Mouse (Mus musculus): ENCODE measurements around the gene Mrpl54. TPM values are rescaled to one million over a fixed set of nuclear protein-coding genes. Genes with fewer than 3 reads are reported as not detected.

Mrpl54 gene
- polyA plus RNA-seq, 1 experiment, result 60.1 TPM

- no peak for DNase-seq
- 61% methylated on average over 6 of the region's 6 CpGs for WGBS
- Histone ChIP-seq H3K4me3 (replicated peaks; ENCODE audit: extremely low read depth, low read depth, low read length) (no peak overlapping the region), H3K4me1 (ENCODE audit: control insufficient read depth, insufficient read depth, low read length) (peaks cover 41% of the 10 kb centered on the region)
- TF ChIP-seq CTCF (IDR thresholded peaks at IDR 0.05; ENCODE audit: insufficient read depth, low read length), result no peak
- no peak for TF ChIP-seq POLR2A (IDR thresholded peaks at IDR 0.05; ENCODE audit: borderline replicate concordance, extremely low read depth, low read depth, low read length)
Observed at GRCm38 (mm10) chr10:81297246-81297645, 30.5 kb upstream of the Mrpl54 start.

- 87% methylated on average over 6 of the region's 6 CpGs for WGBS
- no peak for TF ChIP-seq POLR2A (IDR thresholded peaks at IDR 0.05; ENCODE audit: borderline replicate concordance, extremely low read depth, low read depth, low read length)
- TF ChIP-seq CTCF (IDR thresholded peaks at IDR 0.05; ENCODE audit: insufficient read depth, low read length), result no peak
- DNase-seq, result no peak
- no peak overlapping the region for H3K4me3 ChIP-seq (replicated peaks; ENCODE audit: extremely low read depth, low read depth, low read length)
- peaks cover 34% of the 10 kb centered on the region for H3K4me1 ChIP-seq (ENCODE audit: control insufficient read depth, insufficient read depth, low read length)
Observed at GRCm38 (mm10) chr10:81295185-81295584, 28.5 kb upstream of the Mrpl54 start.

- 32% methylated on average over 8 of the region's 8 CpGs for WGBS
- H3K4me1 ChIP-seq (ENCODE audit: control insufficient read depth, insufficient read depth, low read length), result peaks cover 29% of the 10 kb centered on the region
- no peak for DNase-seq
- H3K4me3 ChIP-seq (replicated peaks; ENCODE audit: extremely low read depth, low read depth, low read length), result peak overlapping the region; percentile 14
- TF ChIP-seq POLR2A (IDR thresholded peaks at IDR 0.05; ENCODE audit: borderline replicate concordance, extremely low read depth, low read depth, low read length) (no peak), CTCF (IDR thresholded peaks at IDR 0.05; ENCODE audit: insufficient read depth, low read length) (no peak)
Observed at GRCm38 (mm10) chr10:81294442-81294841, 27.7 kb upstream of the Mrpl54 start.

- DNase-seq, result no peak
- WGBS, result 2% methylated on average over 25 of the region's 25 CpGs
- Histone ChIP-seq H3K4me3 (replicated peaks; ENCODE audit: extremely low read depth, low read depth, low read length) (peak overlapping the region; percentile 84), H3K4me1 (ENCODE audit: control insufficient read depth, insufficient read depth, low read length) (peaks cover 26% of the 10 kb centered on the region)
- TF ChIP-seq POLR2A (IDR thresholded peaks at IDR 0.05; ENCODE audit: borderline replicate concordance, extremely low read depth, low read depth, low read length) (no peak), CTCF (IDR thresholded peaks at IDR 0.05; ENCODE audit: insufficient read depth, low read length) (no peak)
Observed at GRCm38 (mm10) chr10:81293334-81294030, 26.7 kb upstream of the Mrpl54 start.

GRCm38 (mm10) chr10:81292554-81293333 lies 26.0 kb upstream of the Mrpl54 start, which contains the start of gene Pip5k1c:
Pip5k1c (plus strand) TSS chr10:81292963.
- Histone ChIP-seq H3K4me3 (replicated peaks; ENCODE audit: extremely low read depth, low read depth, low read length) (peak within 1 kb of the TSS; percentile 84), H3K4me1 (ENCODE audit: control insufficient read depth, insufficient read depth, low read length) (peaks cover 20% of the 10 kb centered on the region)
- DNase-seq, result peak; percentile 98
- under 1% methylated on average over 79 of the region's 80 CpGs for WGBS
- peak; percentile 81 for TF ChIP-seq CTCF (IDR thresholded peaks at IDR 0.05; ENCODE audit: insufficient read depth, low read length)
- TF ChIP-seq POLR2A (IDR thresholded peaks at IDR 0.05; ENCODE audit: borderline replicate concordance, extremely low read depth, low read depth, low read length), result peak; percentile 68

- TF ChIP-seq POLR2A (IDR thresholded peaks at IDR 0.05; ENCODE audit: borderline replicate concordance, extremely low read depth, low read depth, low read length) (no peak), CTCF (IDR thresholded peaks at IDR 0.05; ENCODE audit: insufficient read depth, low read length) (no peak)
- no peak for DNase-seq
- peak within 1 kb of the TSS; percentile 55 for H3K4me3 ChIP-seq (replicated peaks; ENCODE audit: extremely low read depth, low read depth, low read length)
- 59% methylated on average over 9 of the region's 9 CpGs for WGBS
- peaks cover 14% of the 10 kb centered on the region for H3K4me1 ChIP-seq (ENCODE audit: control insufficient read depth, insufficient read depth, low read length)
Observed at GRCm38 (mm10) chr10:81291511-81292104, 24.9 kb upstream of the Mrpl54 start, which contains the start of gene Tjp3. Tjp3 (minus strand) TSS chr10:81291581.

GRCm38 (mm10) chr10:81290698-81291460 lies 24.1 kb upstream of the Mrpl54 start:
- WGBS, result 26% methylated on average over 24 of the region's 24 CpGs
- peak; percentile 62 for DNase-seq

GRCm38 (mm10) chr10:81289811-81290210 lies 23.1 kb upstream of the Mrpl54 start:
- 35% methylated on average over 14 of the region's 14 CpGs for WGBS
- Histone ChIP-seq H3K4me1 (ENCODE audit: control insufficient read depth, insufficient read depth, low read length) (peaks cover 15% of the 10 kb centered on the region), H3K4me3 (replicated peaks; ENCODE audit: extremely low read depth, low read depth, low read length) (no peak overlapping the region)
- peak; percentile 42 for DNase-seq
- TF ChIP-seq POLR2A (IDR thresholded peaks at IDR 0.05; ENCODE audit: borderline replicate concordance, extremely low read depth, low read depth, low read length) (no peak), CTCF (IDR thresholded peaks at IDR 0.05; ENCODE audit: insufficient read depth, low read length) (no peak)

More at GRCm38 (mm10) chr10:81290698-81291460, 24.1 kb upstream of the Mrpl54 start:
- TF ChIP-seq POLR2A (IDR thresholded peaks at IDR 0.05; ENCODE audit: borderline replicate concordance, extremely low read depth, low read depth, low read length) (peak; percentile 55; the same call in 1 of the 2 replicates), CTCF (IDR thresholded peaks at IDR 0.05; ENCODE audit: insufficient read depth, low read length) (no peak)
- peaks cover 16% of the 10 kb centered on the region for H3K4me1 ChIP-seq (ENCODE audit: control insufficient read depth, insufficient read depth, low read length)
- peak overlapping the region; percentile 55 for H3K4me3 ChIP-seq (replicated peaks; ENCODE audit: extremely low read depth, low read depth, low read length)

All from lung, adult 2 months (tissue).